Mouse (Mus musculus): ENCODE results near the gene Trarg1.

- TF ChIP-seq CTCF (IDR thresholded peaks at IDR 0.05; ENCODE audit: control insufficient read depth, insufficient read depth, insufficient replicate concordance, low read depth, low read length) (no peak), POLR2A (IDR thresholded peaks at IDR 0.05; ENCODE audit: control insufficient read depth, low read depth, low read length) (no peak)
These were observed 22.1 kb upstream of the Trarg1 start for GRCm38 (mm10) chr11:76657450-76657970.

Data from testis, adult 2 months (tissue).